Mouse (Mus musculus): ENCODE results near the gene Kat7. TPM values are rescaled to one million over a fixed set of nuclear protein-coding genes. Genes with fewer than 3 reads are reported as not detected.

Kat7 gene
- 10 to 100 TPM; 70.2 to 72.0 TPM for total RNA-seq (2021)

DNA sequence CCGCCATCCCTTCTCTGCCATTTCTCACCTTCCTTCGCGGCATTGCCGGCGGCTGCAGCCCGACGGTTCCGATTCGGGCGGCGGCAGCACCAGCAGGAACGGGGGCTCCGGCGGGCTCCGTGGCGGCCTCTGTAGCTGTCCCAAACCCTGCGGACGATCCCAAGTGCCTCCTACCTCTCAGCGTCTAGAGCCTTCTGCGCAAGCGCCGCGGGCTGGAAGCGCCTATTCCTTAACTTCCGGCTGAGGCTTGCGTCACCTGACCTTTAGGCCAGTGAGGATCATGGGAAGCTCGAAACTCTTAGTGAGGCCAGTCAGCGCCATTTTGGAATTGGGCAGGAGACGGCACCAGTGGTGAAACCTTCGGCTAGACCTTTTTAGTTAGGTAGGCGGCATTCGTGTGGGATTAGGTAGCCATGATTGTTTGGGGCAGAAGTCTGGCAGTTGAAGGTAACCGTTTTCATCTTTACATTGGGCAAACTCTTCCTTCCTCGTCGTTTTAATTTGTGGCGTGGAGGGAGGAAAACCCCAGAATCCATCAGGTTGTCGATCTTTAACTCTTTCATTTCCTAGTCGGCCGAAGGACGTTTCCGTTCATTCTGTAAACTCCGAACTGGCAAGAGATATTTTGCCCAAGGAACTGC lies at the start of gene Kat7:
TSS of gene Kat7 (minus strand) at position 240 of the 641 bp plus-strand sequence.
- intact Hi-C loops (cut with DNase I), result no loop called here
- peak; percentile 97 for DNase-seq

DNA sequence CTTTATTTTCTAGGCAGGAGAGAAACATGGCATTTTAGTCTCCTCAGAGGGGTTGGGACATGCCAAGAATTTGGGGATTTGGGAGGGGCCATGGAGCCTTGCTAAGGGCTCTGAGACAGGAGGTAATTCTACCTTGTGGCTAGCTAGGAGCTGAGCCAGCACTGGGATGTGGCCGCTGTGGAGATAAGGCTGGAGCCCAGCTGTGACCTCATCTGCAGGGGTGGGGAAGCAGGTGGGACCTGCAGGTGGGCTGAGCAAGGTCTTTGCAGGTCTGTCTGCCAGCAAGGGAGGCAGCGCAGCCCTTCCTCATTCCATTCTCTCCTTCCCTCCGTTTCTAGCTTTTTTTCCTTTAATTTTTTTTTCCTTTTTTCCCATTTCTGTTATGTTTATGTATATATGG lies 48.2 kb upstream of the Kat7 start:
- intact Hi-C loops (cut with DNase I), result no loop called here

DNA sequence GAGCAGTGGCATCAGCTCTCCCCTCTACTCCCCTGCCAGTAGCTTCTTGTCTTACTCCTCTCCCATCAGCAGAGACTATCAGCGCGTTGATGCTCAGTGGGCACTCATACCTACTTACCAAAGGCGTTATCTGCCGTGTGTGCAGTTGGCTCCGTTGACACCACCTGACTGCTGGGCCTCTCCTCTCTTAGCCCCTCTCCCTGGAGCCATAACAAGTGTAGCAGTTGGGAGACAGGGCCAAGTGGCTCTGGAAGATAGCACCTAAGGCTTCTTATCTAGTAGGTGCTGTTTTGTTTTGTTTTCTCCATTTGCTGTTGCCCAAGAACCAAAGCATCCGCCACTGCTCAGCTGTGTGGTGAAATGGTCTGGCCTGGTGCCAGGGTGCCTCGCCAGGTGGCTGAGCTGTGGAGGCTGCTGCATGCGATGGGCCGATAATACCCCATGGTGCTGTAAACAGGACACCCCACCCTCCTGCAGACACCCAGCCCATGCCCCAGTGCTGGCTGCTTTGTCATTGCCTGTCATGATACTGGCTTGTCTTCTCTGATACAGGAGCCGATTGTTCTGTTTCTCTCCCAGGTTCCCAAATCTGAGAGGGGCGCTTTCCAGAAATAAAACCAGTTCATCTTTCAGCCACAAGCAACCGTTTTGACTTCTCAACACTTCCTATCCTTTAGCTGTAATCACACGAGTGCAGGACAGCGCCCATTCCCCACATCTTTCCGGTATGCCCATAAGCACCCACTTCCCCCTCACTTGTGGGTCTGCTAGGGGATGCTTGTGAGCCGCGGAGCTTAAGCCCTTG lies 46.6 kb upstream of the Kat7 start:
- DNase-seq, result peak; percentile 71
- intact Hi-C loops (cut with DNase I), result no loop called here

More for the DNA sequence above, 48.2 kb upstream of the Kat7 start:
- no peak for DNase-seq

DNA sequence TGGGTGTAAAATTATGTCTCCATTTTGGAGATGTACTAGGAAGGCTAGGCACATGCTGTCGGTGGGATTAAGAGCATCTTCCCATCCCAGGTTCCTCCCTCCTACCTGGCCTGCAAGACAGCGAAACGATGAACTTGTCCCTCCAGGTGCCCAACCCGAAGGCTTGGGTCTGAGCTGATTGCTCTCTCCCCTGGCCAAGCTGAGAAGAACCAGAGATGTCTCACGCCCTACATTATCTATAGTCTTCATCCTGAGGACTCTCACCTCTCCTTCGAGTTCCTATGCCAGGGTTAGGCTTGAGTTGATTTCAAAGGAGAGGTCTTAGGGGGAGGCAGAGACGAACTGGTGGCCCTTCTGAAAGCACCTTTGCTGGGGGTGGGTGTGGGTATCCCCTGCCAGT lies 46.0 kb upstream of the Kat7 start:
- intact Hi-C loops (cut with DNase I), result no loop called here
- no peak for DNase-seq

DNA sequence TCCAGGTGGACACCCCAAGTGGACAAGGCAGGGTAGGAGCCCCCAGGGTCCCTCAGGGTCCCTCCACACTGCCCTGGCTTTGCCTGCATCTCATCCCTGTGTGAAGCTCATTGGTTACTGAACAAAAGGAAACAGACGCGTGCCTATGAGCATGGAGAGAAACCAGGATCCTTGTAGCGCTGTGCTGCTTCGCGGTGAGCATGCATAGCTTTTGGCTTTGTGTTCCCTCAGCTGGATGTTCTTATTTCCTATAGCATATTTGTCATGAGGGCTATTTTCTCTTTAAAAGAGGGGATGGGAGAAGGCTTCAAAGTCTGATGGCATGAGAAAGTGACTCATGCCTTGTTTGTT lies 45.6 kb upstream of the Kat7 start:
- intact Hi-C loops (cut with DNase I), result no loop called here
- DNase-seq, result no peak

DNA sequence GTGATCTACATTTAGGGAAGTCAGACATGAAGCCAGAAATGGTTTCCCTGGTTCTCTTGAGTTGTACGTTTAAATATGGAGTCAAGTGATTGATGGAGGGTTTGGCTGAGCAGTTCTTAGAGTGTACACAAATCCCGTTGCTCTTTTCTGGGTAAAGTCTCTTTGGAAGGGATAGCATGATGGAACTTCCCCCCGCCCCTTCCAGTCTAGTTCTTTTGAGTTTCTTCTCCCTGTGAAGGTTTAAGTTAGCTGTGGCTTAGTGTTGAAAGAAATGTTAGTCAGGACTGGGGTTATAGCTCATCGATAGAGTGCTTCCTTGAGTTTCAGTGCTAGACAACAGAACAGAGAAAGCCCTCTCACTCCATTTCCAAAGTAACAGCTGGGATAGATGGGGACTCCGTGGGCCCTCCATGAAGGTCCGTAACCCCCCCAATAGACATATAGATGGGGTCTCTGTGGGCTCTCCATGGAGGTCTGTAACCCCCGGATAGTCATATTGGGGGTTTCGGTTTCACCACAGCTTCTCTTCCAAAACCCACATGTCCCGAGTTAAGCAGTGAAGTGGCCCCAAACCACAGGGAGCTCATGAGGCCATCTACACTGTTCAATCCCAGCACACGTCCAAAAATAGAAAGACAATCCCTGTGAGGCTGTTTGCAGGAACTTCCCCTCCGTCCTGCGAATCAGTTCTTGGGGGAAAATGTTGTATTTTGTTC lies 45.1 kb upstream of the Kat7 start:
- DNase-seq, result no peak
- intact Hi-C loops (cut with DNase I), result no loop called here

DNA sequence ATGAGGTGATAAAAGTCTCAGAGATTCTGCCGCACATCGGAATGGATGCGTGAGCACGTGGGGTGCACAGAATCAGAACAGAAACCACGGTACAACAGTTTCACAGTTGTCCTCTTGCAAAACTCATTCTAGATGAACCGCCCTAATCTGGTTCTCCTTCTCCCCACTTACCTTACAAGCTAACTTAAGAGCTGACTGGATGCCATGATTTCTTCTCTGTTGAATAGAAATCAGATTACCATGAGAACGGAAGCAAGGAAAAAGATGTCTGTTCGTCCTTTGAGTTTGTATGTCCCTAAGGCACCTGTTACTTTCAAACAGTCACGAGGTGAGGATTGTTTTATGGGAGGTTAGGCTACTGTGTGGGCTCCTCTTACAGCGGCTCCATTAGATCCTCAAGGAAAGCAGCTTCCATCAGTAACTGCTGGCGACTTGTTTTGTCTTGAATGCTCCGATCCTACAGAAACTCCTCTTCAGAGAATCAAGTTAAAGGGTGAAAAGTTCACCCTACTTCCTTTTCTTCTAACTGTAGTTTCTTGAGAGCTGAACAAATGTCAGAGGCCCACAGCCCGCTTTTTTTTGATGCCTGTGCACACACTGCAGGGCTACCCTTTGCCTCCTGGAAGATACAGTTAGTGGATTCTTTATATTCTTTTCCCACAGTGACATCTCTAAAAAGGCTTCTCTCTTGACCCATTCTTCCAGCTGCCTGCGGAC lies 44.3 kb upstream of the Kat7 start:
- no peak for DNase-seq
- intact Hi-C loops (cut with DNase I), result no loop called here

DNA sequence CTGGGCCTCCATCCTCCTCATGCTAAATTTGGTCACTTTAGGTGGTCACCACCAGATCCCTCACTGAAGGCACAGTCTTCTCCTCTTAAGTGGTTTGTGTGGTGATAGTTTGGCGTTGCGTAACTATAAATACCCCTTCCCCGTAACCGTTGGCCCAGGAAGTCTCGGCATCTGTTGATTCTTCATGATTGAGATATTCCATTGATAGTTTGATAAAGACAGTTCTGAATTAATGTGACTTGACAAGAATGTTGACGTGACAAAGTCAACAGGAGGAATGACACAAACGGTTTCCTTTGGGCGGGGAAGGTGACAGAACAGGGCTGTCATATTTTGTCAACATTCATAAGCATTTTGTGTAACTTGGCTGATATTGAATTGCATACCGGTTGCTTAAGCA lies 43.2 kb upstream of the Kat7 start:
- DNase-seq, result no peak
- intact Hi-C loops (cut with DNase I), result no loop called here

DNA sequence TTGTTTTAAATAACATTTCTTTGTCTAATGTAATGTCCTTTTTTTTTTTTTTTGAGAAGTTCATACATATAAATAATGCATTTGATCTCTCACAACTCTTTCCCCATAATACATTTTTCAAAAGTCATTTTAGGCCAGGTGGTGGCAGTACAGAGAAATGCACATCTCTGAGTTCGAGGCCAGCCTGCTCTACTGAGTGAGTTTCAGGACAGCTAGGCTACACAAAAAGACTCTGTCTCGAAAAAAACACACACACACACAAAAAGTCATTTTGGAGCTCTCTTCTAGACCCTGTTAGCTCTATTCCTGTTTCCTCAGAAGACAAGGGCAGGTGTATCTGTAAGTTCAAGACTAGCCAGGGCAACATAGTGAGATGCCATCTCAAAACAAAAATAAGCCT lies 42.6 kb upstream of the Kat7 start:
- intact Hi-C loops (cut with DNase I), result no loop called here
- DNase-seq, result no peak

DNA sequence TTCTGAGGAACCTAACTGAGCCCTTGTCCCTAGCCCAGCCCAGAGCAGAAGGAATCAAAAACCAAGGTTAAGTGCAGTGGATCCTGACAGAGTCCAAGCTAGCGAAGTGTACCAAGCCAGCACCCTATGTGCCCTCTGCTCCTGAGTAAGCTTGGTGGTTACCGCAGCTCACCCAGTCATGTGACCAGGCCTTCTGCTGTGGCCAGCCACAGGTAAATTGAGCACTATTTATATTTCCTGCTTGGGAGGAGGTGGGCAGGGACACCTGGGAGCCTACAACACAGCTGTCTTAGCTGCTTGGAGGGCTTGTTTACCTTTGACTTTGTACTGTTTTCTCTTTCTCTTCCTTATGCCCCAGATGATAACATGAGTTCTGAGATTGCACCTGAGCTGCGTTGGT lies 40.9 kb upstream of the Kat7 start:
- intact Hi-C loops (cut with DNase I), result no loop called here
- DNase-seq, result no peak

DNA sequence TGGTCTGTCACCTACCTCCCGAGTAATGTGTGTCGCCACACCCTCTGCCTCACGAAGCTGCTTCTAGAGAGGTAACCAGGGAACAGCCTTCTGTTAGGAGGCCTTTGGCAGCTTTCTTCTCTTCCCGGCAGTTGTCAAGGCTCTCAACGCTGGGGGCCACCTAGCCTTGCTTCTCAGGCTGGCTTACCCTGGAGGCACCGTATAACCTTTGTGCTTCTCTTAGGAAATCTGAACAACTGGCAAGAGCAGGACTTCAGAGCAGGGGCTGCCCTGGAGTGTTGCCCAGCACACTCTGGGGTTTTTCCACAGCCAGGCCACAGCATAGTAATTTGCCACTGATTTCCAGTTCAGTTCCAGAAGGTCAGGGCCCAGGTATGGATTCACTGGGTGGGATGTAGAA lies 40.2 kb upstream of the Kat7 start:
- intact Hi-C loops (cut with DNase I), result no loop called here
- DNase-seq, result no peak

DNA sequence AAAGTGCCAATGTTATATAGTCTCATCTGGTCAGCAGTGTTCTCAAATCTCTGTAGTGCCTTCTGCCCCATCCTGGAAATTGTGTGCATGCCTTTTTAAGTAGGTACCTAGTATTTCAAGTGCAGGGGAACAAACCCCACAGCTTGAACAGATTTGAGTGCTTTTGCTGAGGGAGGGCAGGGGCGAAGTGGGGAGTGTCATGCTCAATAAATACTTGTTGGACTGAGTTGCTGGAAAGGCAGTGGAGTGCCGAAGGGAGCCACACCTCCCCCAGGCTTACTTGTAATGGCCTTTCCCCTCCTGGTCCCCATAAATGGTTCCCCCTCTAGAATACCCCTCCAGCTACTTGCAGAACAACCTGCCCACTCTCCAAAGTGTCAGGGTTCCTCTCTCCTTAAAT lies 34.1 kb upstream of the Kat7 start:
- intact Hi-C loops (cut with DNase I), result no loop called here
- no peak for DNase-seq

DNA sequence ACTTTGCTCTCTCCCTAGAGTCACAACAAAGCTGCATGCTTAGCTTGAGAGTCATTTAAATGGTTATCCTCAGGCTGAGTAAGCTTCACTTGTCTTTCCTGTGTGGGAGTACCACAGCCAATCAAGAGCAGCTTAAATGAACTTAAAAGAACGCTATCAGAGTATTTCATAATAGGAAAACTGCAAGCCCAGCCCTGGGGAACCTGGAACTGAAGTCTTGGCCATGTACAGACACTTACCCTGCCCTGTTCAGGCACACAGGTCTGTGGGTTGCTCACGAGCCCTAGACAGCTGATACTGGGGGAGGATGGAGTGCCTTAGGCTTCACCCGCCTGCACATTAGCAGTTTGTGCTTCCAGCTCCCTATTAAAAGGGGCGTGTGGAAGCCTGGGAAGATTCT lies 33.1 kb upstream of the Kat7 start:
- DNase-seq, result no peak
- intact Hi-C loops (cut with DNase I), result no loop called here

DNA sequence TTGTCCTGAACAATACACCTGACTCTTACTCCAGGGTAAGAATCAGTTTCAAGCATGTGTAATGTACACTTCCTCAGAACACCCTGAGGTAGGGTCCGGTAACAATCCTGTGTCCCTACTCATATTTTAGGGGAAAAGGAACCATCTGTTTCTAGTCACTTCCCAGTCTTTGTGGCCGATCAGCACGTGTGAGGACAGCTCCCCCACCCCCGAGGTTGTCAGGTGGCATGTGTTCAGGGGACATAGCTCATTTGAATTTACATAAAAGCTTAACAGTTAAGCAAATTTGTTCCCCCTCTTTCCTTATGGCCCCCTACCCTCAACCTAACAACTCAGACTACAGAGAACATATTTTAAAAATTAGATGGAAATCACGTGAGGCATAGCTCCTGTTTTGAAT lies 30.6 kb upstream of the Kat7 start:
- no peak for DNase-seq
- intact Hi-C loops (cut with DNase I), result no loop called here

DNA sequence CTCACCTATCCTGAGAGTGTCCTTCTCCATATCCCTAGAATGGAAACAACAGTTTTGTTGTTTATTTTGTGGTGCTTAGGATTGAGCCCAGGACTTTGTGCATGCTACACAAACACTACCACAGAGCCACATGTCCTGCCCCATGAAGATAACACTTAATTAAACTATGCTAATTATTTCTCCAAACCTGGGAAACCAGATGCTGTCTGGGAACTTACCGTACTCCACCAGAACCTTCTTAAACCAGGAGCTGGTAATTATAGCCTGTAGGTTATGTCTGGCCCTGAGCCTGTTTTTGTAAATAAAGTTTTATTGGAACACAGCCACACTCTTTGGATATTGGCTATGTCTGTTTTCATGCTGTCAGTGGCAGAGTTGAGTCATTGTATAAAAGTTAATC lies 30.2 kb upstream of the Kat7 start:
- intact Hi-C loops (cut with DNase I), result no loop called here
- DNase-seq, result no peak

DNA sequence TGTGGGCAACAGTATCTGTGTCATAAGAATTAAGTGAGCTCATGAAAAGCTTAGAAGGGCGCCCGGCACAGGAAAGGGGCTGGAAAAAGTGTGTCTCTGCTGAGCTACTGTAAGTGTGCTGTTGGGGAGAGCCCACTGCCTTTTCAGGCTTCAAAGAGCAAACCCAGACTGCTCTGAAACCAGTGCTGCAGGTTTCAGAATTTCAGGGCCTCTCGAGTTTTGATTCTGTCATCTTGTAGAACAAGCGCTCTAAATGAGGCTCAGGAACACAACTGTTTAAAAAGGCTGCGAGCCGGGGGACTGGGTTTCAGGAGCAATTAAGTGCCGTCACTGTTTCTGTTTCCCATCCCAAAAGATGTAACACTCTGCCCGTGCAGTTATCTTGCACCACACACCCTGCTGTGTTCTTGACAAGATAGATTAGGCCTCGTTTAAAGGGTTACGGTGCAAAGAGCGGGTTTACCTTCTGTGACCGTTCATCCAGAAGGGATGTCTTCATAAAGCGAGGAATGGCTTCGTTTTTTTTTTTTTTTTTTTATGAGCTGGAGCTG lies 29.5 kb upstream of the Kat7 start:
- DNase-seq, result no peak
- intact Hi-C loops (cut with DNase I), result no loop called here

DNA sequence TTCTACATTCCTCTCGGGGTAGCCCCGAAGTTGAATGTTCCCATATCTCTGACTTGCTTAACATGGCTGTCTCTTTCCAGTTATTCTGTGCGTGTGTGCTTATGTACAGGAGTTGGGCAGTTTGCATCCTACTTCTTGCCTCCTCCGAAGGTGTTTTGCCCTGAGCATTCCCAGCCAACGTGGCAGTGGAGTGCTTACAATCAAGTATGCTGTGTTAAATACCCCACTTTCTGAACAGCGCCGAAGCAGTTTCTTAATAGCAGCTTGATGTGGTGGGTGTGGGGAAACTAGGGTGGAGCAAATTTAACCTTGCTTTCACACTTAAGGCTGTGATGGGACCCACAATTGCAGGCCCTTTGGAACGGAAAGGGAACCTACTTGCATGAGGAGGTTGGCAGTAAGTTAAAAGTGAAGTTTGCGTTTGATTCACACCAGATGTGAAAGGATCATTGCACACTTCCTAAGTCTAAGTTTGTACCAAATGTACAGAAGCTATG lies 27.8 kb upstream of the Kat7 start:
- DNase-seq, result no peak
- intact Hi-C loops (cut with DNase I), result no loop called here

DNA sequence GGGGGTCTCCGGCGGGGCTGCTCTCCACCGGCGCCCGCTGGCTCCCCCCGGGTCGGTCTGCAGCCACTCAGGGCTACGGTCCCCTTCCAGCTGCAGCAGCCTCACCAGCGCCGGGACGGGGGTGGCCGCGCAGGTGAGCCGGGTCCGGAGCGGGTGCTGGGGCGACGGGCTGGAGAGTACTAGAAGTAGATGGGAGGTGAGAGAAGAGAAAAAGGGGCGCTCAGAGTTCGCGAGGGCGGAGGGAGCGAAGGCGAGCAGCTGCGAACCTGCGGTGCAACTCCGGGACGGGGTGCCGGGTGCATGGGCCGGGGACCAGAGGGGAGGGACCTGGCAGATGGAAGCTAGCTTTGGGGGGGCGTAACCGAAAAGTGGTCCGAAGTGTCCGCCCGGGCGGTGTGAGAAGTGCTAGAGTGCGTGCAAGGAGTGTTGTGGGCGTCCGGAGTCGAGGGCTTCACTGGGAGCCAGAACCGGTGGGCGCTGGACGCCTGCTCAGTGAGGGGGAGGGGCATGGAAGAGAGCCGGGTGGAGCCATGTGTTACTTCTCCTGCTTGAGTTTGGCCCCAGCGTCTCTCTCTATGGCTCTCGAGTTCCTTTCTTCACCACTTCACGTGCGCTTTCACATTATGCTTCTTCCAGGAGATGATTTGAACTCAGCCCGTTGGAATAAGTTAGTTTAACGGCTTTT lies 27.2 kb upstream of the Kat7 start:
- intact Hi-C loops (cut with DNase I), result no loop called here
- peak; percentile 53 for DNase-seq

DNA sequence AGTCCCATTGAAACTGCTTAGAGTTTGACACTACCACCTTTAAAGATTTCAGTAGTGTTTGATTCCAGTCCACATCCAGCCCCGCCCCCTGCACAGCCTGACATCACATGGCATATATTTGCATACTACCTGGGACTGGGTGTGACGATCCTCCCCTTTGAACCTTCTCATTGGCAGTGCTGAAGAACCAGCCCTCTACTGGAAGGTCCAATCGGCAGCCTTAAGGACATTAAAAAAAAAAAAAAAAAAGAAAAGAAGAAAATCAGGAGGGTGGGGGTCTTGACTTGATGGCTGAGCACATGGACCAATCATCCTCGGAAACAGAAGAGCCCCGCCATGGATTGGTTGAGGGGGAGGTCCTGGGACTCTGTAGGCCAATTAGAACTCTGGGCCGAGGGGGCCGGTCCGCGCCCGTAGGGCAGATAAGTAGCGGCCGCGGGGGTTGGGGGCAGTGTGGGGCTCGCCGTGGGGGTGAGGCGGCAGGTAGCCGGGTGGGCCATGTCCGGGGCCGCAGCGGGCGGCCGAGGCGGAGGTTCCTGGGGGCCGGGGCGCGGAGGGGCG lies 26.6 kb upstream of the Kat7 start, which contains the start of gene Fam117a:
TSS of gene Fam117a (plus strand) at position 451 of the 561 bp plus-strand sequence.
- intact Hi-C loops (cut with DNase I), result no loop called here
- peak; percentile 88 for DNase-seq
